Mouse (Mus musculus): ENCODE results near the gene Cabp5. TPM values are rescaled to one million over a fixed set of nuclear protein-coding genes. Genes with fewer than 3 reads are reported as not detected.
"Not testable (repeated sequence)": the region's sequence is repeated elsewhere in the genome, so short reads cannot be mapped to it uniquely, and the experiment has no call there.

Gene Cabp5
- not detected in 2 replicates for polyA plus RNA-seq (2016; fragmentation: Nextera tagmentation; extraction: Ambion mirVana)

GRCm38 (mm10) chr7:13397832-13398231 is at the start of gene Cabp5:
Gene Cabp5, plus strand, starts transcription at chr7:13398132.
- Histone ChIP-seq H3K36me3 (no peaks in the 10 kb centered on the region), H3K4me1 (replicated peaks) (no peaks in the 10 kb centered on the region), H3K27ac (no peak within 1 kb of the TSS), H3K27me3 (ENCODE audit: insufficient read depth, poor library complexity, severe bottlenecking) (no peaks in the 10 kb centered on the region), H3K9me3 (peaks cover 13% of the 10 kb centered on the region), H3K4me3 (no peak within 1 kb of the TSS)
- no peak for DNase-seq (ENCODE audit: low spot score)
- WGBS, result 88% methylated on average over 1 of the region's 1 CpGs

- Histone ChIP-seq H3K27ac (no peak overlapping the region), H3K36me3 (peaks cover 81% of the 10 kb centered on the region)
Measured at GRCm38 (mm10) chr7:13355943-13356342, 42.0 kb upstream of the Cabp5 start.

DNA sequence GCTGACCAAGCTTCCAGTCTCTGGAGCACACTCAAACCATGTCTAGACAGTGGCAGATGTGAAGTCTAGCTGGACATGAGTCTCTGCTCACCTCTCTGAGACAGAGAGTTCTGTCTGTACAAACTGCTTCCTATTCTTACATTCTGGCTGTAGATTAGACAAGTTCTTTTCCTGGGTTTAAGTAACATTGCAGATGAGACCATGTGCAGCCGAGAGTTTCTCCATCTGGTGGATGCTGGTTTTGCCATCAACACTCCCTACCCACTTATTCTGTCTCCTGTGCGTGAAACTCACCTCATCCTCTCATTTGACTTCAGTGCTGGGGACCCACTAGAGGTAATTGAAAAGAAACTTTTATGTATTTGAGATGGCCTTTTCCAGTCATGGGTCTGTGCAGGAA is 17.3 kb upstream of the Cabp5 start:
- no peaks in the 10 kb centered on the region for H3K36me3 ChIP-seq
- no peak overlapping the region for H3K4me3 ChIP-seq
- DNase-seq (ENCODE audit: low spot score), result no peak
- 76% methylated on average over 2 of the region's 2 CpGs for WGBS
- no peak overlapping the region for H3K27ac ChIP-seq
- no peaks in the 10 kb centered on the region for H3K9me3 ChIP-seq
- no peaks in the 10 kb centered on the region for H3K27me3 ChIP-seq (ENCODE audit: insufficient read depth, poor library complexity, severe bottlenecking)
- H3K4me1 ChIP-seq (replicated peaks), result no peaks in the 10 kb centered on the region

More at GRCm38 (mm10) chr7:13355943-13356342, 42.0 kb upstream of the Cabp5 start:
- no peak overlapping the region for H3K4me3 ChIP-seq
- no peaks in the 10 kb centered on the region for H3K4me1 ChIP-seq (replicated peaks)
- DNase-seq (ENCODE audit: low spot score), result no peak
- H3K9me3 ChIP-seq, result peaks cover 28% of the 10 kb centered on the region
- H3K27me3 ChIP-seq (ENCODE audit: insufficient read depth, poor library complexity, severe bottlenecking), result no peaks in the 10 kb centered on the region

DNA sequence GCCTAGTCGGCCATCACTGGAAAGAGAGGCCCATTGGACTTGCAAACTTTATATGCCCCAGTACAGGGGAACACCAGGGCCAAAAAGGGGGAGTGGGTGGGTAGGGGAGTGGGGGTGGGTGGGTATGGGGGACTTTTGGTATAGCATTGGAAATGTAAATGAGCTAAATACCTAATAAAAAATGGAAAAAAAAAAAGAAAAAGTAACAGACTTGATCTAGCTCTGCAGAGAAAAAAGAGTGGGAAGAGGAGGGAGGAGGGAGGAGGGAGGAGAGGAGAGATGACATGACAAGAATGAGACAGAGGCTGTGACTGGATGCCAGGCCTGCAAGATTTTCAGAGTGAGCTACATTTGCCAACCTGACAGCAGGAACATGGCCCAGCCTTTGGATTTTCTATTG is 52.6 kb downstream of the Cabp5 start, which contains the start of gene Bsph1:
Gene Bsph1 (plus strand): TSS at position 301 of the 400 bp plus-strand sequence.
- peaks cover 23% of the 10 kb centered on the region for H3K9me3 ChIP-seq
- H3K27ac ChIP-seq; H3K4me1 ChIP-seq (replicated peaks); DNase-seq (ENCODE audit: low spot score); H3K4me3 ChIP-seq; H3K27me3 ChIP-seq (ENCODE audit: insufficient read depth, poor library complexity, severe bottlenecking); H3K36me3 ChIP-seq: not testable (repeated sequence)
- 61% methylated on average over 1 of the region's 1 CpGs for WGBS

Other genes starting within 250 kb of the Cabp5 start
- not detected in 2 replicates for gene Vmn1r88, start 238.6 kb upstream of the Cabp5 start, polyA plus RNA-seq (2016; fragmentation: Nextera tagmentation; extraction: Ambion mirVana)
- not detected in 2 replicates for gene Vmn1r89, start 185.1 kb upstream of the Cabp5 start, polyA plus RNA-seq (2016; fragmentation: Nextera tagmentation; extraction: Ambion mirVana)
- gene Lig1, start 120.8 kb upstream of the Cabp5 start, polyA plus RNA-seq (2016; fragmentation: Nextera tagmentation; extraction: Ambion mirVana), result 118 and 154 TPM in 2 replicates
- 10.4 and 11.2 TPM in 2 replicates for gene Zswim9, start 119.4 kb upstream of the Cabp5 start, polyA plus RNA-seq (2016; fragmentation: Nextera tagmentation; extraction: Ambion mirVana)
- 1.0 and 1.7 TPM in 2 replicates for gene Pla2g4c, start 73.5 kb upstream of the Cabp5 start, polyA plus RNA-seq (2016; fragmentation: Nextera tagmentation; extraction: Ambion mirVana)
- not detected in 2 replicates for gene Bsph1, start 52.7 kb downstream of the Cabp5 start, polyA plus RNA-seq (2016; fragmentation: Nextera tagmentation; extraction: Ambion mirVana)
- not detected in 2 replicates for gene Bsph2, start 172.9 kb downstream of the Cabp5 start, polyA plus RNA-seq (2016; fragmentation: Nextera tagmentation; extraction: Ambion mirVana)
- not detected in 2 replicates for gene Sult2a5, start 225.8 kb downstream of the Cabp5 start, polyA plus RNA-seq (2016; fragmentation: Nextera tagmentation; extraction: Ambion mirVana)